Mouse (Mus musculus) c-Kit-positive CD71-negative TER-119-negative erythroid progenitor cells, embryonic 14.5 days (primary cell): ENCODE measurements around the gene Opcml.

Source experiments
- DNase-seq: peaks from one replicate; pipeline ENCODE4 v3.0.0-alpha.2; 2013; ENCODE audit warnings: low read depth

Gene Opcml

GRCm38 (mm10) chr9:27830519-27830918 is 39.9 kb downstream of the Opcml start:
- no peak for DNase-seq

- DNase-seq, result no peak
Measured at GRCm38 (mm10) chr9:27842806-27843205, 52.2 kb downstream of the Opcml start.

DNA sequence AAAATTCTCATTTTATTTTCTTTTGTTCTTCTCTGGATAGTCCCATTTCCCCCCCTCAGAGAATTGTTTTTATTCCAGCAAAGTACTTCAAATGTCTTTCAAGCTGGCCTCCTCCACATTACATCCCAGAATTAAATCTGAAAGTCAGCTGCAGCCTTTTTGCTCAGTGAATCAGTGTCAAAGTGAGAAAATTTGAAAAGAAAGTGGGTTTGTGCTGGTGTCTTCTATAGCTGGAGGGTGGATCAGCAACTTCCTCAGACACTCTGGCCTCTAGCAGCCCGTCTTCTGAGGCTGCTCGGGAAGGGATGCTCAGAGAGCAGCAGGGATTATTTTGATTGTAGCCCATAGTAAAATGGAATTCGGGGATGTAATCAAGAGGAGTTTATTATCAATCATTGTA is 81.0 kb downstream of the Opcml start:
- DNase-seq, result no peak

DNA sequence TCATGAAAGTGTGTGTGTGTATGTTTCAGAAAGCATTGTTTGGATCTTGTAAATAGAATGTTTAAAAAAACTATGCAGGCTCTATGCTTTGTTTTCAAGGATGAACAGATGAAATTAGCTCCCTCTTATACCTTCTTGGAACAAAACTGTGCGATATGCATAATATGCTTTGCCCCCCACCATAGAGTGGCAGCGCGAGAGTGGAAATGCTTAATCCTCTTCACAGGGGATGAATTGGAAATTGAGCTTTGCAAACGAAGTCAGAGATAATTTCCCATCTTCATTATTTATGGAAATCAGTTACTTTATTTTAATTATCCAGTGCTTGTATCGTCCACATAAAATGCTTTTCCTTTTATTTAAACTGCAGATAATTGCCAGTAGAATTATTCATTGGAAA is 99.1 kb downstream of the Opcml start:
- DNase-seq, result no peak

GRCm38 (mm10) chr9:27917250-27917649 is 126.7 kb downstream of the Opcml start:
- no peak for DNase-seq

DNA sequence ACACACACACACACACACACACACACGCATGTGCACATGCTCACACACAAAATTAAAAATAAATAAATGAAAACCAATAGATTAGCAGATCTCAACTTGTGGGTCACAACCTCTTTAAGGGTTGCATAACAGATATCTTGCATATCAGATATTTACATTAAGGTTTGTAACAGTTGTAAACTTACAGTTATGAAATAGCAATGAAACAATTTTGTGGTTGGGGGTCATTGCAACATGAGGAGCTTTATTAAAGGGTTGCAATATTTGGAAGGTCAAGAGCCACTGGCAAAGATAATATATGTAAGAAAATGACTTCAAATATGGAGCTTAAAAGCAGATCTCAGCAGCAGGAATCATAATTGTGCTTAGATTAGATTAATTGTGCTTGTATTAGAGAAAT is 132.9 kb downstream of the Opcml start:
- DNase-seq, result no peak

- DNase-seq, result no peak
Measured at GRCm38 (mm10) chr9:27923945-27924825, 133.6 kb downstream of the Opcml start.

DNA sequence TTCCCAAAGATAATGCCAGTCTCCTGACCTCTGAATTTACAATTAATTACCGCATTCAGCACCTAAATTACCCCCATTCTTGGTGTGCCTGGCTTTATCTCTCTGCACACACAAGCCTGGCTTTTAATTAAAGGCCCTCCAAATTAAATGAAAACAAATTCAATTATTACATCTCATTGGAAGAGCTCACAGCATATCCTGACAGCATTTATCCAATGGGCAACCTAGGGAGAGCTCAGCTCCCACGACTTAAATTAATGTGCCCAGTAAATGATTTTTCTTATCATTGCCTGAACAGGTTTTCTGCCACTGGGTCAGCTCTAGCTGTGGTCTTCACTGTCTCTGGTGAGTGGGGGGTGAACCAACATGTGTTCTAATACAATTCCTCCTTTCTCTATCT is 135.1 kb downstream of the Opcml start:
- DNase-seq, result no peak

DNA sequence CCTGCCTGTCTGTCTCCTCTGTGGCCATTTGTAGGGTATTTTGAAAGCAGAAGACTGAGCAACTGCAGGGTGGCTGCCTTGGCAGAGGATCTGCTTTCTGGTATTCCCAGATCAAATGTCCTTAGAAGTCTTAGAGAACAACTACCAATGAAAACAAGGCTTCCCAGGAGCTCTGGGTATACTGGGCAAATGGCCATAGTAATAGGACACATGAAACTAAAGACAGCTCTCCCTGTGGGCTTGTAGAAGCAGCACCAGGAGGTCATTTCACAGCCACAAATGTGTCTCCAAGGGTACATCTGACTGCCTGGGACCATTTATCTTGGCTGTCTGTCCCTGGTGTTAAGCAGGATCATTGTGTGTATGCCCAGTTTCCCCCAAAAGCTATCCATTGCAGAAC is 146.7 kb downstream of the Opcml start:
- DNase-seq, result no peak

GRCm38 (mm10) chr9:27937660-27938059 is 147.1 kb downstream of the Opcml start:
- DNase-seq, result no peak

DNA sequence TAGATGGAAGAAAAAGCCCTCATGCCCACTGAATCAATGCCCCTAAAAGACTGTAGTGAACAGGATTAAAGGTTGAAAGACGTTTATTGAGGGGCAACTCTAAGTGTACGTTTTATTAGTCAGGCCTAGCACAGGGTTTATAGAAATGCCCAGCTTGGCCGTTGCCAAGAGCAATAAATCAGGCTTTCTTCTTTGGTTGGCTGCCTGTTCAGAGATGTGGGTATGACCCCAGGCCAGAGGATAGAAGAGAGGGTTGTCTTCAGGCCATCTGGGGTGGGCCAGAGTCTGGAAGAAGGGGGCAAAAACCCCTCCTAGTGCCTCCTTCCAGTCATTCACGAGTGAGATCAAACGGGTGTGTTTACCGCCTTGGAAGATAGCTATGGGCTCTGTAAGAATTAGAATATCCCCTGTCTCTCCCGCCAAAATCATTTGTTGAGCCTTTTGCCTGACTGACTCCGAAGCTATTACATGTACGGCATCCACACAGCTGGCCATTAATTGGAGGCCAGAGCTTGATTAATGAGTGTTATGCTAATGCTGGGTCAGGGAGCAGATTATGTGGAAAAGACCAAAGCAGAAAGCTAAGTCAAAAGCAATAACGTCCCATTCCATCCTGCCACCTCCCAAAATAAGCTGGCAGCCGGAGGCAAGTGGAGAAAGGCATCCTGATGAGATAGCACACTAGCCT is 154.9 kb downstream of the Opcml start:
- no peak for DNase-seq

- no peak for DNase-seq
Measured at GRCm38 (mm10) chr9:27951110-27951509, 160.5 kb downstream of the Opcml start.

- no peak for DNase-seq
Measured at GRCm38 (mm10) chr9:27961682-27962081, 171.1 kb downstream of the Opcml start.

DNA sequence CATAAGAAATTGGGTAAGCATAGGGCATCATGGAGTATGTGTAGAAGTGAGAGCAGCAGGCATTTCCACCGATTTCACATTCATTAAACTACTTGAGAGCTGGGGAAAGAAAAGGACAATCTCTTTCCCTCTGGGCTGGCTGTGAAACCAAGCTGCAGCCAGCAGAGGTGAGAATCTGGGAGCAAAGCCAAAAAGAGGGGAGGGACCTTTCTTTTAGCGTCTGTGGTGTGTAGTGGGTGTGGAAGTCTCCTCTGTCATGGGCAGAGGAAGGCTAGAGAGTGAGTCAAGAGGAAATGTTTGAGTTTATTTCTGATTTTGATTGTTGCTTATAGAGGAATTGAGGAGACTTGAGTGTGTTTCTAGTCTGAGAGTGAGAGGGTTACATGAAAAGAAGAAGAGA is 172.8 kb downstream of the Opcml start:
- DNase-seq, result no peak

DNA sequence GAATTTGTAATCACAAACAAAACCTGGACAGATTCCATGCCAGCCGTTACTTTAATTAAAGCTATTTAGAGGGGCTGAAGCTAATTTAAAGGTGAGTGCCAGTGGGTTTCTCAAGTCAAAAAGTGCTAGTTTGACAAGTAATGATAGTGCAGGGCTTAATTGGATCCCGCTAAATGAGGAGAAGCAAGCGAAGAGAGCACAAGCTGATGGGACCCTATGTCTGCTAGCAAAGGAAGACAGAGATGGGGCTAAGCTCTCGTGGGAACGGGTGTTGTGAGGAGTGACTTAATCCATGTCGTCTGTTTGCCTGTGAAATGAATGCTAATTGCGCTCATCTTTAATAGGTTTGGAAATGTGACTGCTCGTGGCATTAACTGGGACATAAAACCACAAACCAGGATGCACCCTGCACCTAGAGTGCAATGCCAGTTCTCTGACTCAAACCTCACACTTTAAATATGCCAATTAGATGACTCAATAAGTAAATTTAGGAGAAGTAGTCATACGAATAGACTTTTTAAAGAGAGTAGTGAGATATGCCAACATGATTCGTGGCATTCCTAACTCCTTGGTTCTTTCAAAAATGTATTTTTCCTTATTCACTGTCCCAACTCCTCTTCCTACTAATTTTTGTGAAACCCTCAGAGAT is 174.5 kb downstream of the Opcml start:
- DNase-seq, result no peak

DNA sequence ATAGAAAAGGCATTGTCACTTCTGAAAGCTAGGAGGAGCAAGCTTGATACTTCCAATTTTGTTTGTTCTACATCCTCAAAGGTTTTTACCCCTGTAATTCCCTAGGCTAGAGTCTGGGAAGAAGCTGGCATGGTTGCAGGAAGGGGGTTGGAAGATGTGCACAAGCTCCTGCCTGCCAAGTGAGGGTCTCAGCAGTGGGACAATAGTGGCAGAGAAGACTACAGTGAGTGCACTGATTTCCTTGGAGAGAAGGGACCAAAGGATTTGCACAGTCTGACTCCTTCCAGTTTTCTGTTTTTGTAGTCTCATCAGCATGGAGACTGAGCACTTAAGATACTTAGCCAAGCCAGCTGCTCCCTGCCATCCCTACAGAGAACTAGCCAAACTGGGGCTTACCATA is 177.7 kb downstream of the Opcml start:
- DNase-seq, result no peak

- DNase-seq, result no peak
Measured at GRCm38 (mm10) chr9:27972293-27972692, 181.7 kb downstream of the Opcml start.

DNA sequence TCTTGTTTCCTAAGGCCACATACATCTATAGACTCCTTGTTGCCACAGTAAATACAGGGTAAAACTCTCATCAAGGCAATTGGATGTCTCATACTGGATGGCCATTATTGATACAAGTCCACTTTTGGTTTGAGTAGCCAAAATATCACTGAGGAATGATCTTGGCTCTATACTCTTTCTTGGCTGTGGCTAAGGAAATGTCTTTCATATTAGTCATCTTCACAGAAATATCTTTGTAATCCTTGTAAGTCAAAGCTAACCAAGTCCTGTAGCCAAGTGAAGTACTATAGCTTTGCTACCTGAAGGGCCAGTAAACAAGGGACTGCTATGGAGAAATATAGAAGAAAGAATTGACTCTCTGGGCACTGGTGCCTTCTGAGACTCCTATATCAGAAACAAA is 192.0 kb downstream of the Opcml start:
- DNase-seq, result no peak

GRCm38 (mm10) chr9:27986604-27987588 is 196.3 kb downstream of the Opcml start:
- DNase-seq, result no peak

- no peak for DNase-seq
Measured at GRCm38 (mm10) chr9:27991611-27992010, 201.0 kb downstream of the Opcml start.

DNA sequence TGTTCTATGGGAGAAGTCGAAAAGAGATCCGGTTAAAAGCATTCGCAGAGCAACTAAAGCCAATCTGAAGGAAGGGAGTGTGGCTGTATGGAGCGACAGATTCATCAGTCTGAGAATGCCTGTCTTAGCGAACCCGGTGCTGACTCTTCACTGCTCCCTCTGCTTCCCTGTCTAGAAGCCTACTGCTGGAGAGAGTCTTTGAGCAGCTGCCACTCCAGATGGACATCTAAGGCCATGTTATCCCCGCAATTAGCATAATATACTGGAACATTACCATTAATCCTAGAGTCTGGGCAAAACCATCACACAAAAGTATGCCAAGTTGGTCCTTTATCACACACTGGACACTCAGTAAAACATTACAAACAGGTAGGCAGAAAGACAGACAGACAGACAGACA is 206.0 kb downstream of the Opcml start:
- DNase-seq, result no peak

GRCm38 (mm10) chr9:27998767-27999166 is 208.2 kb downstream of the Opcml start:
- no peak for DNase-seq
